In the genomic region with DNA sequence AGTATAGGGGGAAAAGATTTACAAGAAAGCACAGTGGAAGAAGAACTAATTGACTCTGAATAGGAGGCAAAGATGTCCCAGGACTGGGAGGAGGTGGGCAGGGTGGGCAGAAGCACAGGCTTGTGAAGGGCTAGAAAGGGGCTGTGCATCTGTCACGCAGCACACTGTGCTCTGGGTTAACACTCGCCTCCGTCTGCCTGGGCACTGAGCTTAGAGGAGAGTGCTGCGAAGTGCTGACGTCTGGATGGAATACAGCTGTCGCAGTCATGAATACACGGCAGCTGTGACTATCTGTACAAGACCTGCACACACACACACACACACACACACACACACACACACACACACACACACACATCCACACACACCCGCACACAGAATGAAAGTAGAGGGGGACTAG, we compare ENCODE assay signal across 15 mouse cellular contexts.
A peak's percentile ranks its signal among the peaks of the same experiment; 100 is the strongest.
DNase-seq lines count a peak whose midpoint lies in the region; ATAC-seq and TF ChIP-seq lines count a peak whose summit lies in the region.
"Had no signal": no experiment of that assay in that cellular context is flagged by ENCODE, and none has a peak within 500 bp of the region (broad histone marks: within the 10 kb centered on the region; RNA-seq: fewer than 3 reads in every experiment).

No protein-coding gene starts in this region.

- peak; percentile 81 for DNase-seq in heart, embryonic 10.5 days (ENCODE audit: low spot score)
- DNase-seq in heart, adult 8-10 months (ENCODE audit: low spot score), result no peak
- DNase-seq in midbrain, embryonic 10.5 days (ENCODE audit: low spot score), result no peak
- no peak for DNase-seq in midbrain, postnatal 0 days (ENCODE audit: low spot score)
- peak; percentile 19 to 39 for DNase-seq in heart, postnatal 14 days
- peak; percentile 46 for DNase-seq in skeletal muscle tissue, adult 2 months (ENCODE audit: low read depth, low spot score)
- DNase-seq in left cerebral cortex, adult 18-20 months (ENCODE audit: low spot score in 2 of 2), result no peak
- DNase-seq in layer of hippocampus, adult 2 months (ENCODE audit: low spot score in 2 of 2), result no peak
- DNase-seq: adrenal gland, postnatal 10 days; cerebellum, adult 11-12 months had no signal

- no peak overlapping the region for H3K4me2 ChIP-seq in midbrain, postnatal 0 days (ENCODE audit: low read depth, low read length, poor library complexity, severe bottlenecking)
- H3K4me2 ChIP-seq: embryonic facial prominence, embryonic 15.5 days; liver, embryonic 11.5 days; midbrain, embryonic 15.5 days had no signal

- ATAC-seq in midbrain, postnatal 0 days (ENCODE audit: low FRiP score), result no peak
- ATAC-seq: hindbrain, embryonic 16.5 days; midbrain, embryonic 15.5 days; Patski had no signal

- H3K9me3 ChIP-seq in heart, embryonic 10.5 days, result 0 out of 2 replicates have a peak, but pooled peaks cover under 1% of the 10 kb centered on the region
- peaks cover 12% of the 10 kb centered on the region for H3K9me3 ChIP-seq in midbrain, embryonic 10.5 days (replicated peaks)
- no peaks in the 10 kb centered on the region for H3K9me3 ChIP-seq in midbrain, postnatal 0 days (ENCODE audit: low read length)
- H3K9me3 ChIP-seq: embryonic facial prominence, embryonic 15.5 days; midbrain, embryonic 15.5 days had no signal

- no peak overlapping the region for H3K4me3 ChIP-seq in heart, embryonic 10.5 days
- H3K4me3 ChIP-seq in midbrain, embryonic 10.5 days, result no peak overlapping the region
- no peak overlapping the region for H3K4me3 ChIP-seq in midbrain, postnatal 0 days (ENCODE audit: low read depth, low read length)
- no peak overlapping the region for H3K4me3 ChIP-seq in layer of hippocampus, adult 2 months
- H3K4me3 ChIP-seq: embryonic facial prominence, embryonic 15.5 days; midbrain, embryonic 15.5 days had no signal

- no peak overlapping the region for H3K9ac ChIP-seq in midbrain, postnatal 0 days (replicated peaks; ENCODE audit: low read length, poor library complexity, severe bottlenecking)
- H3K9ac ChIP-seq: embryonic facial prominence, embryonic 15.5 days; midbrain, embryonic 15.5 days had no signal

- no peak overlapping the region for H3K27ac ChIP-seq in heart, embryonic 10.5 days
- 0 out of 2 replicates have a peak overlapping the region, but pooled peaks have one; percentile 23 for H3K27ac ChIP-seq in midbrain, embryonic 10.5 days (replicated peaks)
- no peak overlapping the region for H3K27ac ChIP-seq in midbrain, postnatal 0 days (ENCODE audit: low read depth, low read length)
- H3K27ac ChIP-seq in layer of hippocampus, adult 2 months, result no peak overlapping the region
- H3K27ac ChIP-seq: embryonic facial prominence, embryonic 15.5 days; midbrain, embryonic 15.5 days had no signal

- WGBS in heart, embryonic 10.5 days, result 12% methylated on average over 8 of the region's 8 CpGs
- WGBS in midbrain, embryonic 10.5 days, result 65% methylated on average over 8 of the region's 8 CpGs
- WGBS in midbrain, postnatal 0 days, result 44% methylated on average over 8 of the region's 8 CpGs

- intact Hi-C loops in heart, postnatal 14 days (cut with DNase I), result no loop called here

- no peak for TF ChIP-seq CTCF in midbrain, postnatal 0 days (IDR thresholded peaks at IDR 0.05)
- no peak for TF ChIP-seq CTCF in layer of hippocampus, adult 2 months (conservative IDR thresholded peaks at IDR 0.05)

- H3K4me1 ChIP-seq in heart, embryonic 10.5 days, result peaks cover 42% of the 10 kb centered on the region
- peaks cover 15% of the 10 kb centered on the region; the same call in 1 of the 2 replicates for H3K4me1 ChIP-seq in midbrain, embryonic 10.5 days
- no peaks in the 10 kb centered on the region for H3K4me1 ChIP-seq in midbrain, postnatal 0 days (ENCODE audit: insufficient read depth, low read length)

- H3K27me3 ChIP-seq in heart, embryonic 10.5 days (ENCODE audit: insufficient read depth, poor library complexity, severe bottlenecking), result peaks cover 33% of the 10 kb centered on the region; the same call in 1 of the 2 replicates
- H3K27me3 ChIP-seq in midbrain, embryonic 10.5 days (ENCODE audit: low read depth, poor library complexity, severe bottlenecking), result peaks cover 21% of the 10 kb centered on the region; the same call in 1 of the 2 replicates
- H3K27me3 ChIP-seq in midbrain, postnatal 0 days (ENCODE audit: insufficient read depth, low read length), result no peaks in the 10 kb centered on the region
- H3K27me3 ChIP-seq: embryonic facial prominence, embryonic 15.5 days had no signal

- no peaks in the 10 kb centered on the region for H3K36me3 ChIP-seq in heart, embryonic 10.5 days
- H3K36me3 ChIP-seq in midbrain, embryonic 10.5 days, result no peaks in the 10 kb centered on the region
- H3K36me3 ChIP-seq in midbrain, postnatal 0 days (ENCODE audit: insufficient read depth, low read length), result no peaks in the 10 kb centered on the region
- H3K36me3 ChIP-seq: embryonic facial prominence, embryonic 15.5 days; midbrain, embryonic 15.5 days had no signal

Comparison
In these comparisons a context has a peak if more than half of its experiments do, and no peak if none do; other contexts are left out.
1. DNase-seq: peak in heart, embryonic 10.5 days (single experiment), heart, postnatal 14 days (2 of 2) and skeletal muscle tissue, adult 2 months (single experiment); none in heart, adult 8-10 months (single experiment), midbrain, embryonic 10.5 days (single experiment), midbrain, postnatal 0 days (single experiment), left cerebral cortex, adult 18-20 months (0 of 2) and layer of hippocampus, adult 2 months (0 of 2).